Mouse (Mus musculus): ENCODE measurements around the gene Phb. TPM values are rescaled to one million over a fixed set of nuclear protein-coding genes. Genes with fewer than 3 reads are reported as not detected.

Gene Phb
- polyA plus RNA-seq, 1 experiment from 2014 or later = 130 TPM

- WGBS (ENCODE audit: insufficient replicate concordance) = under 1% methylated on average over 13 of the region's 13 CpGs
- peak overlapping the region; percentile 90 for H3K9ac ChIP-seq (ENCODE audit: low read depth, low read length)
- ATAC-seq (ENCODE audit: low read depth) = no peak
- peak overlapping the region; percentile 84 for H3K4me3 ChIP-seq (ENCODE audit: low read depth, low read length)
- H3K27me3 ChIP-seq (ENCODE audit: control insufficient read depth, insufficient read depth, low read depth, low read length) = no peaks in the 10 kb centered on the region
- peak overlapping the region; percentile 93 for H3K27ac ChIP-seq (ENCODE audit: low read length)
- peak overlapping the region; percentile 97 for H3K4me2 ChIP-seq (ENCODE audit: low read depth, low read length)
- H3K9me3 ChIP-seq (replicated peaks; ENCODE audit: control insufficient read depth, low read length) = no peaks in the 10 kb centered on the region
- no peaks in the 10 kb centered on the region for H3K36me3 ChIP-seq (ENCODE audit: control insufficient read depth, insufficient read depth)
- H3K4me1 ChIP-seq (ENCODE audit: control insufficient read depth, low read depth, low read length) = peaks cover 31% of the 10 kb centered on the region
Observed at GRCm38 (mm10) chr11:95713811-95714241, 47.1 kb downstream of the Phb start.

- ATAC-seq (ENCODE audit: low read depth) = no peak
Observed at GRCm38 (mm10) chr11:95714411-95714810, 47.7 kb downstream of the Phb start.

GRCm38 (mm10) chr11:95716136-95716535, 49.4 kb downstream of the Phb start:
- 80% methylated on average over 8 of the region's 8 CpGs for WGBS (ENCODE audit: insufficient replicate concordance)
- Histone ChIP-seq H3K9me3 (replicated peaks; ENCODE audit: control insufficient read depth, low read length) (no peaks in the 10 kb centered on the region), H3K4me2 (ENCODE audit: low read depth, low read length) (no peak overlapping the region), H3K4me1 (ENCODE audit: control insufficient read depth, low read depth, low read length) (peaks cover 33% of the 10 kb centered on the region), H3K4me3 (ENCODE audit: low read depth, low read length) (no peak overlapping the region), H3K27me3 (ENCODE audit: control insufficient read depth, insufficient read depth, low read depth, low read length) (no peaks in the 10 kb centered on the region), H3K36me3 (ENCODE audit: control insufficient read depth, insufficient read depth) (no peaks in the 10 kb centered on the region), H3K9ac (ENCODE audit: low read depth, low read length) (no peak overlapping the region), H3K27ac (ENCODE audit: low read length) (no peak overlapping the region)
- no peak for ATAC-seq (ENCODE audit: low read depth)

More at GRCm38 (mm10) chr11:95714411-95714810, 47.7 kb downstream of the Phb start:
- H3K9ac ChIP-seq (ENCODE audit: low read depth, low read length) = peak overlapping the region; percentile 90
- WGBS (ENCODE audit: insufficient replicate concordance) = 13% methylated on average over 7 of the region's 7 CpGs
- H3K9me3 ChIP-seq (replicated peaks; ENCODE audit: control insufficient read depth, low read length) = no peaks in the 10 kb centered on the region
- peak overlapping the region; percentile 97 for H3K4me2 ChIP-seq (ENCODE audit: low read depth, low read length)
- no peaks in the 10 kb centered on the region for H3K36me3 ChIP-seq (ENCODE audit: control insufficient read depth, insufficient read depth)
- H3K4me3 ChIP-seq (ENCODE audit: low read depth, low read length) = peak overlapping the region; percentile 84
- H3K27me3 ChIP-seq (ENCODE audit: control insufficient read depth, insufficient read depth, low read depth, low read length) = no peaks in the 10 kb centered on the region
- peak overlapping the region; percentile 93 for H3K27ac ChIP-seq (ENCODE audit: low read length)
- peaks cover 32% of the 10 kb centered on the region for H3K4me1 ChIP-seq (ENCODE audit: control insufficient read depth, low read depth, low read length)

GRCm38 (mm10) chr11:95719356-95719755, 52.6 kb downstream of the Phb start:
- 71% methylated on average over 3 of the region's 3 CpGs for WGBS (ENCODE audit: insufficient replicate concordance)
- H3K9me3 ChIP-seq (replicated peaks; ENCODE audit: control insufficient read depth, low read length) = no peaks in the 10 kb centered on the region
- no peak overlapping the region for H3K4me2 ChIP-seq (ENCODE audit: low read depth, low read length)
- no peak overlapping the region for H3K4me3 ChIP-seq (ENCODE audit: low read depth, low read length)
- H3K27me3 ChIP-seq (ENCODE audit: control insufficient read depth, insufficient read depth, low read depth, low read length) = no peaks in the 10 kb centered on the region
- no peaks in the 10 kb centered on the region for H3K36me3 ChIP-seq (ENCODE audit: control insufficient read depth, insufficient read depth)
- H3K27ac ChIP-seq (ENCODE audit: low read length) = no peak overlapping the region
- H3K9ac ChIP-seq (ENCODE audit: low read depth, low read length) = no peak overlapping the region
- H3K4me1 ChIP-seq (ENCODE audit: control insufficient read depth, low read depth, low read length) = peaks cover 24% of the 10 kb centered on the region
- 0 out of 2 replicates have a peak, but pooled peaks have one; percentile 19 for ATAC-seq (ENCODE audit: low read depth)

GRCm38 (mm10) chr11:95723287-95723686, 56.5 kb downstream of the Phb start, which contains the start of gene B130006D01Rik:
Gene B130006D01Rik, plus strand, starts transcription at chr11:95723587.
- WGBS (ENCODE audit: insufficient replicate concordance) = 85% methylated on average over 5 of the region's 5 CpGs
- no peak within 1 kb of the TSS for H3K9ac ChIP-seq (ENCODE audit: low read depth, low read length)
- ATAC-seq (ENCODE audit: low read depth) = no peak
- H3K4me1 ChIP-seq (ENCODE audit: control insufficient read depth, low read depth, low read length) = peaks cover 10% of the 10 kb centered on the region
- H3K27ac ChIP-seq (ENCODE audit: low read length) = 0 out of 2 replicates have a peak within 1 kb of the TSS, but pooled peaks have one; percentile 19
- H3K4me3 ChIP-seq (ENCODE audit: low read depth, low read length) = no peak within 1 kb of the TSS
- no peaks in the 10 kb centered on the region for H3K36me3 ChIP-seq (ENCODE audit: control insufficient read depth, insufficient read depth)
- no peaks in the 10 kb centered on the region for H3K27me3 ChIP-seq (ENCODE audit: control insufficient read depth, insufficient read depth, low read depth, low read length)
- no peak within 1 kb of the TSS for H3K4me2 ChIP-seq (ENCODE audit: low read depth, low read length)
- H3K9me3 ChIP-seq (replicated peaks; ENCODE audit: control insufficient read depth, low read length) = no peaks in the 10 kb centered on the region

GRCm38 (mm10) chr11:95724466-95724865, 57.7 kb downstream of the Phb start:
- no peaks in the 10 kb centered on the region for H3K27me3 ChIP-seq (ENCODE audit: control insufficient read depth, insufficient read depth, low read depth, low read length)
- no peaks in the 10 kb centered on the region for H3K36me3 ChIP-seq (ENCODE audit: control insufficient read depth, insufficient read depth)
- ATAC-seq (ENCODE audit: low read depth) = peak; percentile 70
- H3K4me3 ChIP-seq (ENCODE audit: low read depth, low read length) = no peak overlapping the region
- H3K4me1 ChIP-seq (ENCODE audit: control insufficient read depth, low read depth, low read length) = peaks cover 16% of the 10 kb centered on the region
- no peak overlapping the region for H3K9ac ChIP-seq (ENCODE audit: low read depth, low read length)
- whole genome bisulfite sequencing (ENCODE audit: insufficient replicate concordance) = 81% methylated on average over 4 of the region's 4 CpGs
- H3K4me2 ChIP-seq (ENCODE audit: low read depth, low read length) = no peak overlapping the region
- no peaks in the 10 kb centered on the region for H3K9me3 ChIP-seq (replicated peaks; ENCODE audit: control insufficient read depth, low read length)
- H3K27ac ChIP-seq (ENCODE audit: low read length) = 0 out of 2 replicates have a peak overlapping the region, but pooled peaks have one; percentile 19

GRCm38 (mm10) chr11:95726156-95726555, 59.4 kb downstream of the Phb start:
- Histone ChIP-seq H3K9ac (ENCODE audit: low read depth, low read length) (no peak overlapping the region), H3K4me1 (ENCODE audit: control insufficient read depth, low read depth, low read length) (peaks cover 16% of the 10 kb centered on the region), H3K4me3 (ENCODE audit: low read depth, low read length) (no peak overlapping the region), H3K36me3 (ENCODE audit: control insufficient read depth, insufficient read depth) (no peaks in the 10 kb centered on the region), H3K27ac (ENCODE audit: low read length) (no peak overlapping the region), H3K4me2 (ENCODE audit: low read depth, low read length) (no peak overlapping the region), H3K9me3 (replicated peaks; ENCODE audit: control insufficient read depth, low read length) (no peaks in the 10 kb centered on the region), H3K27me3 (ENCODE audit: control insufficient read depth, insufficient read depth, low read depth, low read length) (no peaks in the 10 kb centered on the region)
- WGBS (ENCODE audit: insufficient replicate concordance) = 71% methylated on average over 4 of the region's 4 CpGs
- ATAC-seq (ENCODE audit: low read depth) = no peak

GRCm38 (mm10) chr11:95727947-95728346, 61.2 kb downstream of the Phb start:
- H3K4me2 ChIP-seq (ENCODE audit: low read depth, low read length) = peak overlapping the region; percentile 15; the same call in 1 of the 2 replicates
- ATAC-seq (ENCODE audit: low read depth) = no peak
- no peaks in the 10 kb centered on the region for H3K27me3 ChIP-seq (ENCODE audit: control insufficient read depth, insufficient read depth, low read depth, low read length)
- H3K27ac ChIP-seq (ENCODE audit: low read length) = no peak overlapping the region; the same call in 1 of the 2 replicates
- no peaks in the 10 kb centered on the region for H3K36me3 ChIP-seq (ENCODE audit: control insufficient read depth, insufficient read depth)
- H3K9me3 ChIP-seq (replicated peaks; ENCODE audit: control insufficient read depth, low read length) = no peaks in the 10 kb centered on the region
- no peak overlapping the region for H3K9ac ChIP-seq (ENCODE audit: low read depth, low read length)
- H3K4me1 ChIP-seq (ENCODE audit: control insufficient read depth, low read depth, low read length) = peaks cover 16% of the 10 kb centered on the region
- WGBS (ENCODE audit: insufficient replicate concordance) = 68% methylated on average over 5 of the region's 5 CpGs
- H3K4me3 ChIP-seq (ENCODE audit: low read depth, low read length) = no peak overlapping the region

- WGBS (ENCODE audit: insufficient replicate concordance) = 69% methylated on average over 12 of the region's 12 CpGs
- Histone ChIP-seq H3K4me2 (ENCODE audit: low read depth, low read length) (peak overlapping the region; percentile 20; the same call in 1 of the 2 replicates), H3K9me3 (replicated peaks; ENCODE audit: control insufficient read depth, low read length) (no peaks in the 10 kb centered on the region), H3K4me3 (ENCODE audit: low read depth, low read length) (no peak overlapping the region), H3K36me3 (ENCODE audit: control insufficient read depth, insufficient read depth) (no peaks in the 10 kb centered on the region), H3K4me1 (ENCODE audit: control insufficient read depth, low read depth, low read length) (peaks cover 15% of the 10 kb centered on the region), H3K9ac (ENCODE audit: low read depth, low read length) (no peak overlapping the region), H3K27ac (ENCODE audit: low read length) (0 out of 2 replicates have a peak overlapping the region, but pooled peaks have one; percentile 37), H3K27me3 (ENCODE audit: control insufficient read depth, insufficient read depth, low read depth, low read length) (no peaks in the 10 kb centered on the region)
- ATAC-seq (ENCODE audit: low read depth) = no peak
Observed at GRCm38 (mm10) chr11:95728916-95729907, 62.5 kb downstream of the Phb start.
